Mouse (Mus musculus) midbrain, postnatal 0 days (tissue): ENCODE results near the gene Wdr92. TPM values are rescaled to one million over a fixed set of nuclear protein-coding genes. Genes with fewer than 3 reads are reported as not detected.
A peak's percentile ranks its signal among the peaks of the same experiment; 100 is the strongest.

Experiments
- ATAC-seq: fragments of 200-750 bp; cut with Nextera tagmentation; 2 replicates; pipeline ENCODE4 v1.8.0; 2017; ENCODE audit warnings: moderate number of reproducible peaks, mild to moderate bottlenecking, moderate TSS enrichment, moderate library complexity; ENCODE audit not compliant: low FRiP score
- DNase-seq: peaks from one replicate; pipeline ENCODE4 v3.0.0-alpha.2; 2015; ENCODE audit warnings: low spot score
- H3K27ac ChIP-seq: fragments of 300-500 bp; sonication (generic); 2 replicates; pipeline ENCODE4 v1.5.1; 2014; ENCODE audit warnings: low read depth, mild to moderate bottlenecking, low read length, mixed read lengths
- H3K27me3 ChIP-seq: fragments of 300-500 bp; sonication (generic); 2 replicates; pipeline ENCODE4 v1.6.1; 2014; ENCODE audit warnings: low read length, control low read depth, mixed read lengths; ENCODE audit not compliant: insufficient read depth
- H3K36me3 ChIP-seq: fragments of 300-500 bp; sonication (generic); 2 replicates; pipeline ENCODE4 v1.6.1; 2014; ENCODE audit warnings: low read length, control low read depth, mixed read lengths; ENCODE audit not compliant: insufficient read depth
- H3K4me1 ChIP-seq: fragments of 300-500 bp; sonication (generic); 2 replicates; pipeline ENCODE4 v1.6.1; 2014; ENCODE audit warnings: mild to moderate bottlenecking, control low read depth, antibody characterized with exemption, low read length, mixed read lengths; ENCODE audit not compliant: insufficient read depth
- H3K4me2 ChIP-seq: fragments of 300-500 bp; sonication (generic); 2 replicates; pipeline ENCODE4 v1.6.1; 2014; ENCODE audit warnings: low read depth, mild to moderate bottlenecking, low read length, mixed read lengths; ENCODE audit not compliant: poor library complexity, severe bottlenecking
- H3K4me3 ChIP-seq: fragments of 300-500 bp; sonication (generic); 2 replicates; pipeline ENCODE4 v1.5.1; 2014; ENCODE audit warnings: low read depth, mild to moderate bottlenecking, low read length, moderate library complexity
- H3K9ac ChIP-seq: fragments of 300-500 bp; sonication (generic); replicated peaks from 2 replicates; pipeline ENCODE4 v1.6.1; 2014; ENCODE audit warnings: mild to moderate bottlenecking, low read length, moderate library complexity, mixed read lengths; ENCODE audit not compliant: poor library complexity, severe bottlenecking
- H3K9me3 ChIP-seq: fragments of 300-500 bp; sonication (generic); 2 replicates; pipeline ENCODE4 v1.6.1; 2016; ENCODE audit warnings: low read length, control low read depth
- CTCF ChIP-seq: IDR thresholded peaks from 2 replicates; pipeline ENCODE4 v1.5.1; 2016; ENCODE audit warnings: antibody characterized with exemption, mild to moderate bottlenecking
- WGBS: fragments of 180-500 bp; shearing (Covaris S2); extraction: QIAGEN DNeasy Blood & Tissue Kit; methylation state at CpG from one replicate; pipeline ENCODE4 v1.1.7; 2014; 5-methylcytosine and 5-hydroxymethylcytosine counted together
- polyA plus RNA-seq: library from polyadenylated mRNA; unstranded; fragments of >200 nt; fragmentation: Nextera tagmentation; extraction: Ambion mirVana; gene quantifications from 2 replicates; pipeline ENCODE4 v1.2.1, GENCODE M21; 2015
- total RNA-seq: library from RNA; depleted of rRNA; stranded (reverse); fragments of >200 nt; gene quantifications from 2 replicates; pipeline ENCODE4 v1.2.3, GENCODE M21; 2014; rRNA removed

Wdr92 gene
- total and polyA plus RNA-seq, 2 experiments from 2014 or later: 10.5 to 13.1 TPM

- Histone ChIP-seq H3K4me1 (no peaks in the 10 kb centered on the region), H3K27ac (no peak overlapping the region), H3K9ac (no peak overlapping the region), H3K4me3 (no peak overlapping the region), H3K36me3 (no peaks in the 10 kb centered on the region), H3K4me2 (no peak overlapping the region), H3K27me3 (no peaks in the 10 kb centered on the region), H3K9me3 (no peaks in the 10 kb centered on the region)
- DNase-seq (peak; percentile 75), ATAC-seq (peak; percentile 60; the same call in 1 of the 2 replicates)
- 13% methylated on average over 9 of the region's 9 CpGs for WGBS
- TF ChIP-seq CTCF: peak; percentile 95
These were observed 98.1 kb downstream of the Wdr92 start for GRCm38 (mm10) chr11:17279959-17280358.

Other genes starting within 250 kb of the Wdr92 start
- 0.33 and 0.99 TPM in 2 replicates for gene Fbxo48, start 230.7 kb upstream of the Wdr92 start, total RNA-seq
- 0.12 and 0.19 TPM in 2 replicates for gene Fbxo48, start 230.7 kb upstream of the Wdr92 start, polyA plus RNA-seq
- gene Cnrip1, start 130.5 kb upstream of the Wdr92 start, total RNA-seq: 134 and 144 TPM in 2 replicates
- 244 and 254 TPM in 2 replicates for gene Cnrip1, start 130.5 kb upstream of the Wdr92 start, polyA plus RNA-seq
- gene Plek, start 129.7 kb upstream of the Wdr92 start, total RNA-seq: 4.7 and 5.4 TPM in 2 replicates
- gene Plek, start 129.7 kb upstream of the Wdr92 start, polyA plus RNA-seq: 4.0 TPM in 2 replicates
- gene Ppp3r1, start 22.8 kb upstream of the Wdr92 start, total RNA-seq: 125 and 136 TPM in 2 replicates
- gene Ppp3r1, start 22.8 kb upstream of the Wdr92 start, polyA plus RNA-seq: 253 and 268 TPM in 2 replicates
- gene Pno1, start 29.5 kb downstream of the Wdr92 start, total RNA-seq: 29.0 and 30.2 TPM in 2 replicates
- gene Pno1, start 29.5 kb downstream of the Wdr92 start, polyA plus RNA-seq: 51.5 and 53.5 TPM in 2 replicates
- gene C1d, start 75.5 kb downstream of the Wdr92 start, total RNA-seq: 59.0 and 63.8 TPM in 2 replicates
- gene C1d, start 75.5 kb downstream of the Wdr92 start, polyA plus RNA-seq: 188 and 207 TPM in 2 replicates